Mouse (Mus musculus) testis, adult 10 weeks (tissue): ENCODE data around the gene Brinp1. TPM values are rescaled to one million over a fixed set of nuclear protein-coding genes. Genes with fewer than 3 reads are reported as not detected.

Experiments
- polyA plus RNA-seq: library from polyadenylated mRNA; stranded (reverse); fragments of 350-450 nt; fragmentation: Illumina TruSeq; extraction: RNeasy Lipid Tissue Mini Kit (QIAGEN cat#74804); gene quantifications from one replicate; pipeline ENCODE4 v1.2.3, GENCODE M21; 2014; ENCODE audit warnings: low read depth, low replicate concordance

The Brinp1 gene
- polyA plus RNA-seq: 0.53 TPM

GRCm38 (mm10) chr4:68954322-68954901 lies at the start of gene Brinp1:
Gene Brinp1, minus strand, starts transcription at chr4:68954397.

